Mouse (Mus musculus) ZHBTc4 (cell line): Measurements from ENCODE around the gene Tyrp1.

Source experiments
- DNase-seq: peaks from one replicate; pipeline ENCODE4 v3.0.0-alpha.2; 2011; ENCODE audit warnings: low read depth, low spot score

Gene Tyrp1

GRCm38 (mm10) chr4:80895278-80895894 is 61.5 kb downstream of the Tyrp1 start:
- no peak for DNase-seq
